Mouse (Mus musculus): ENCODE data around the gene Micu2. TPM values are rescaled to one million over a fixed set of nuclear protein-coding genes. Genes with fewer than 3 reads are reported as not detected.

Micu2 gene
- 39.3 and 41.0 TPM in 2 replicates for polyA plus RNA-seq (2012; rRNA removed)

GRCm38 (mm10) chr14:57998526-57999401 is at the start of gene Micu2:
TSS of gene Micu2 (minus strand) at chr14:57999262.

DNA sequence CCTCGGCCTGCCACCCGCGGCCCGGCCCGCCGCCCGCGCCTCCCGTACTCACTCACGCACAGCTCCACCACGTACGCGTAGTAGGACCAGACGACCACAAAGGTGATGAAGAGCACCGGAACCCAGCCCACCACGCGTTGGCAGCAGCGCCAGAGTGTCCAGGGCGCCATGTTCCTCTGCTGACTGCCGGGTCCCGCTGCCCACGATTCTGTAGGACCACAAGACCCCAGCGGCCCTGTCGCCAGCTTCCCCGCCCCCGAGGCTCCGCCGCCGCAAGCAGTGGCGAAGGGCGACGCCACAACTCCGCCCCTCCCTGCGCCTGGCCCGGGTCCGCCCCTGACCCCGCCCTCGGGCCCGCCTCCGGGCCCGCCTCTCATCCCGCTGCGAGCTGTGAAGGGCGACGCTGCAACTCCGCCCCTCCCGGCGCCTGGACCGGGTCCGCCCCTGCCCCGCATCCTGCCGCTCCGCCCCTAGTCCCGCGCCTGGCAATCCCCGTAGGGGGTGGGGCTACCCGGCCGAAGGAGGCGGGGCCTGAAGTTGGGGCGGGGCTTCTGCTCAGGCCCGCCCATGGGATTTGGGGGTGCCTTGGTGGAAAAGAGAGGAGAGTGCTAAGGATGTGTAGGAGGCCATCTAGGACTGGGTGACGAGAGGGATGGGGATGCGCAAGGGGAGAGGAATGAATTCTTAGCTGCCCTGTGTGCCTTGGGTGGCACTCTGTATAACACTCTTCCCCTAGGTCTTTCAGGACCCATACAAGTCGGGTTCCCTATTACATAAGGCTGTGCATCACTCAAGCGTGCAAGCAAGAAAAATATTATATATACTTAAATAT is 108.8 kb downstream of the Micu2 start, which contains the start of gene Zdhhc20:
Zdhhc20 (minus strand) TSS at position 266 of the 832 bp plus-strand sequence.

Other genes with a start within 250 kb of the Micu2 start
- gene Lats2, start 240.9 kb downstream of the Micu2 start, polyA plus RNA-seq (2012; rRNA removed): 13.1 and 19.3 TPM in 2 replicates
- 53.2 and 109 TPM in 2 replicates for gene Sap18, start 201.1 kb downstream of the Micu2 start, polyA plus RNA-seq (2012; rRNA removed)
- 22.7 and 24.1 TPM in 2 replicates for gene Ska3, start 173.1 kb downstream of the Micu2 start, polyA plus RNA-seq (2012; rRNA removed)
- 48.4 and 60.5 TPM in 2 replicates for gene Mrpl57, start 173.0 kb downstream of the Micu2 start, polyA plus RNA-seq (2012; rRNA removed)
- 15.5 and 34.0 TPM in 2 replicates for gene Zdhhc20, start 109.0 kb downstream of the Micu2 start, polyA plus RNA-seq (2012; rRNA removed)
- gene Fgf9, start 71.3 kb upstream of the Micu2 start, polyA plus RNA-seq (2012; rRNA removed): 1.6 and 5.0 TPM in 2 replicates